Mouse (Mus musculus): ENCODE measurements around the gene 4930442H23Rik.
"Not testable (repeated sequence)": the region's sequence is repeated elsewhere in the genome, so short reads cannot be mapped to it uniquely, and the experiment has no call there.

The 4930442H23Rik gene

DNA sequence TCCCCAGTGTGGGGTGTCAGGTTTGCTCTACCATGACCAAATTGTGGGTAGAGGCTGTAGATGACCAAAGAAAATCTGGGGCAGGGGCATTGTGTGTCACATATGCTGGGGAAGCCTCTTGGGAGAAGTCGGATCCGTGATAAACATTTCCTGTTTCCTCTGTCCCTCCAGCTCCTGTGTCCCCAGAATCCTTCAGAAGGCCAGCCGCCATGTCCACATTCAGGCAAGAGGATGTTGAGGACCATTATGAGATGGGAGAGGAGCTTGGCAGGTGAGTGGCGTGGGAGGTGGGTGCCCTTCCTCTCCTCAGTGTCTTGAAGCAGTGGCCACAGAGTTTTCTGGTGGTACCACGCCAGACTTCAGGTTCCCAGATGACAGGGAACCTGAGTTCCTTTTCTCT is at the start of gene 4930442H23Rik:
Gene 4930442H23Rik (minus strand): TSS at position 45 of the 400 bp plus-strand sequence.
- DNase-seq (ENCODE audit: low spot score in 2 of 2), result no peak

DNA sequence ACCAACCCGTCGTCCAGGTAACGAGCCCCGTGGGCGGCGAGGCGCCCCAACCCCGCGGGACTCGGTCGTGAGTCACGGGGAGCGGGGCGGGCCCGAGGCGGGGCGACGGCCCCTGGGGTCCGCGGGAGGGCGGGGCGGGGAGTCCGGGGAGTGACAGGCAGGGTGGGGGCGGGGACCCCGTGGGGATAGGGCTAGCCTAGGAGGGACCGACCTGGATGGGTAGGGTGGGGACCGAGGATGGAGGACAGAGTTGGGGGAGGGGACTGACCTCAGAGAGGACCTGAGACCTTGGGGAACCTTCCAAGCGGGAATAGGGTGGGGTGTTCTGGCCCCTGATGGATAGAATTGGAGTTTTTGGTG is 49.6 kb upstream of the 4930442H23Rik start:
- no peak for DNase-seq (ENCODE audit: low spot score in 2 of 2)

DNA sequence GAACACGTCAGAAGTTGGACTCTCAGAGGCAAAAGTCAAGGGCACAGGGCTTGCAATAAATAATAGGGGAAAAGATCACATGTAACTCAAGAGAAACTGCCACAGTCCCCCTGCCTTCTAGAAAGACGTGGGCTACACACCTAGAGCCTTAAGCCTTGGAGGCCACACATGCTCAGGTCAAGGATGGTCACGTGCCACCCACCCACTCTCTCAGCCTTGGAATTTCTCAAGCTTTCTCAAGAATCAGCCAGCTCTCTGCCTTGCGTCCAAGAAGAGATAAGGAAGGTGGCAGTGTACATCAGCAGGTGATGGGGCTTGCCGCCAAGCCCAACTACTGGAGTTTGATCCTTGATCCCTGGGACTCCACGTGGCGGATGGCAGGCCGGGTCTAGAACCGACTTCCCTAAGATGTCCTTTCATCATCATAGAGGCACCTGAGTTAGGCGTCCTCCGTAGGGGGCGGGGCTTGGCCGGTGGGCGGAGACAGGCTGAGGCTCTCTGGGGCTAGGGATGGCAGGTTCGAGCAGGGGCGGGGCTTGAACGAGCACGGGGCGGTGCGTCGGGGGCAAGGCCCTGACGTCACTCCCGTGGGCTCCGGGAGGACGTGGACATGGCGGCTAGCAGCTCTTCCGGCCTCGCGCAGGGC is 49.1 kb upstream of the 4930442H23Rik start, which contains the start of gene Zfr2:
Gene Zfr2 (plus strand): TSS at position 576 of the 646 bp plus-strand sequence.
- DNase-seq (ENCODE audit: low spot score in 2 of 2), result peak; percentile 91 to 94

DNA sequence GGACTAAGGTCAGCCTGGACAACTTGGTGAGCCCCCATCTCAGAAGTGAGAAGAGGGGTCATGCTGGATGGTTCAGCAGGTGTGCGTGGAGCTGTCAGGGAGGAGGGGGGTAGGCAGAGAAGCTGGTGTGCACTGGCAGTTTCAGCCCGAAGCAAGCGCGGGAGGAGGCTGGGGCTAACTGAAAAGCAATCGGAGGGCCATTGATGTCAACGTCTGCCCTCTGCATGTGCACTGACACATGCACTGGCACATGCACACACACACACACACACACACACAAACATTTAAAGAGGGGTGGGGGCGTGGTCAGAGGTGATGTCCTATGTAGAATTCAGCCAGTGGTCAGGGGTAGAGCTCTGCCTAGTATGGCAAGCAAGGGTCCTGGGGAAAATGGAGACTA is 47.8 kb upstream of the 4930442H23Rik start:
- DNase-seq (ENCODE audit: low spot score in 2 of 2), result no peak

DNA sequence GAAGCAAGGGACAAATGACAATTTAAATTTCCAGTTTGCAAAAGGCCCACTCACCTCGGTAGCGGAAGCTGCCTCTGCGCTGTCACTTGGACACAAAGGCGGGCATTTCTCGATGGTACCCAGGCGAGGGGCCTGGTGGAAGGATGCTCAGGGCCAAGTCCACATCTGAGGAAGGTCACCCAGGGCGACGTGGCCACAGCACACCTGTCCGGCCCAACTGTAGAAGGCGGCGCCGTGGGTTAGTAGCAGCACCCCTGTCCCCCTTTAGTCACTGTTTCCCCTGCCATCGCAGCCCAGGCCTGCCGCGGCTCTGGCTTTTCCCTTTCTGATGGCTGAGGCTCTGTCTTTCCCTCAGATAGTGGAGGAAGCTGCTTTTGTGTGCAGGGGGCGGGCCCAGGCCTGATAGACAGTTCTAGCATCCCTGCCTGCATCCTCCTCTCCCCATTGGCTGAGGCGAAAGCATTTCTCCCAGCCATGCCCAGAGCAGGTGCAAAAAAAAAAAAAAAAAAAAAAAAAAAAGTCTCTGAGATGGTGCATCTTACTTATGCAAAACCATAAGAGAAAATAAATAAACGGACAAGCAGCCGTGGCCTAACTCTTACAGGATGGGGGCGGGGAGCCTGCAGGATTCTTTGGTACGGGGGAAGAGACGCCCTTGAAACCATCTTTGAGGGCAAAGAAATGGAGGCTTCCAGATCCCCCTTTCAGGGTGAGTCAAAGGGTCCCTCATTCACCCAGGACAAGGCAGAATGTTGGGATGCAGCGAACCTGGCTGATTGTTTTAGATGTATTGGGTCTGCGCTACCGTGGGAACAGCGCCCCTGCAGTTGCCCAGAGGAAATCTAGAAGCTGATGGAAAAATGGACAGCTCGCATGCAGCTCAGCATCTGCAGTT is 47.0 kb upstream of the 4930442H23Rik start, which contains the start of gene Atcay:
Gene Atcay (minus strand): TSS at position 396 of the 895 bp plus-strand sequence.
- DNase-seq (ENCODE audit: low spot score in 2 of 2), result peak; percentile 80 to 82

DNA sequence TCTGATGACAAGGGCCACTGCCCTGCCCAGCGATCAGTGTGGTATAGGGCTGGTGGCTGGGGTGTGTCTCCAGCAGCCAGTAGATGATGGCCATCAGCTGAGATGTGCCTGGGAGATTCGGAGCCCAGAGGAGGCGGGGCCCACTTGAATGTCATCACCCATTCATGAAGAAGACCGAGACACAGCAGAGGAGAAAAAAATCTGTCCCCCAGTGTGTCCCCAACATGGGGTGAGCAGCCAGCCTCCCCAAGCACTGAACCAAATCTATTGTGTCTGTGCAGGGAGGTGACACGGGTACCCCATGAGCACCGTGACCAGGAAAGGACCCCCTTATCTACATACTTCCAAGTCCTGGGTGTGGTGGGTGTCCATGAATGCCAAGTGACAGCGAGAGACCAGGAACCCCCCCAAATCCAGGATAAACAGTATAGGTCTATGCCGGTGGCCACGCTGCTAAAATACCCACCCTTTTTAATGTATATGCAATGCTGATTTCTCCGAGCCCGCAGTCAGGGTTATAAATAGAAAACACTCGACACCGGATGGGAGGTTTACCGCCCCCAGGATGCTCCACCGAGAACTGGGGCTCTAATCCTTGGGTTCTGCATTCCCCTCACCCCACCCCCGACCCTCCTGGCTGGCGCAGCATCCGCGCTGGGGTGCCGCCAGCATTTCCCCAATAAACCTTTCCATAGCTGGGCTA is 46.2 kb upstream of the 4930442H23Rik start:
- no peak for DNase-seq (ENCODE audit: low spot score in 2 of 2)

DNA sequence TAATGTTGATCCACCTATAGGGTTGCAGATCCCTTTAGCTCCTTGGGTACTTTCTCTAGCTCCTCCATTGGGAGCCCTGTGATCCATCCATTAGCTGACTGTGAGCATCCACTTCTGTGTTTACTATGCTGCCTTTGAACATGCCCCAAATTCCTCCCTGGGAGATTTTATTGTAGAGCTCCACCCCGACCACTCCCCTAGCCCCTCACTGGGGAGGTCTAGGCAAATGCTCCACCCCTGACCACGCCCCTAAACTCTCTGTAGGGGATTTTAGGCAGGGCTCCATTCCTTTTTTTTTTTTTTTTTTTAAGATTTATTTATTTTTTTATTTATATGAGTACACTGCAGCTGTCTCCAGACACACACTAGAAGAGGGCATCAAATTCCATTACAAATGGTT is 40.1 kb upstream of the 4930442H23Rik start:
- DNase-seq (ENCODE audit: low spot score in 2 of 2), result not testable (repeated sequence)

DNA sequence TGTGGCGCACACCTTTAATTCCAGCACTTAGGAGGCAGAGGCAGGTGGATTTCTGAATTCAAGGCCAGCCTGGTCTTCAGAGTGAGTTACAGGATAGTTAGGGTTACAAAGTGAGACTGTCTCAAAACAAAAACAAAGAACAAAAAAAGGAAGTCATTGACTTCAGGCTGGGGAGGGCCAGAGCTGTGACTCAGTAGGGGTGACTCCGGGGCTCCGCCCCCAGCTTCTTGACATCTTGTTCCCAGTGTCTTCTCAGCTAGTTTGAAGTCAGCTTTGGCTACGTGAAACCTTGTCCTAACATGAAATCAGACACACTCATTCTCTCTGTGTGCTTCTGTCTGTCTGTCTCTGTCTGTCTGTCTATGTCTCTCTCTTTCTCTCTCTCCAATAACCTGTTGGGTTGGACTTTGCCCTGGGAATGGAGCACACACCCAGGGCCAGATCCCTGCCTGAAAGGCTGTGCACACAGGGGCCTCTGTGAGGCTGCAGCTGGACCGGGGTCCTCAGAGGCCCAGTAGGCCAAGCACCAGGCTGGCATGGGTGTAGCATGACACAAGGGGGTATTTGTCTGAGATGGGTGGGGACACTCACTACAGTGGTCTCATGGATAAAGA is 37.9 kb upstream of the 4930442H23Rik start:
- DNase-seq (ENCODE audit: low spot score in 2 of 2), result no peak

DNA sequence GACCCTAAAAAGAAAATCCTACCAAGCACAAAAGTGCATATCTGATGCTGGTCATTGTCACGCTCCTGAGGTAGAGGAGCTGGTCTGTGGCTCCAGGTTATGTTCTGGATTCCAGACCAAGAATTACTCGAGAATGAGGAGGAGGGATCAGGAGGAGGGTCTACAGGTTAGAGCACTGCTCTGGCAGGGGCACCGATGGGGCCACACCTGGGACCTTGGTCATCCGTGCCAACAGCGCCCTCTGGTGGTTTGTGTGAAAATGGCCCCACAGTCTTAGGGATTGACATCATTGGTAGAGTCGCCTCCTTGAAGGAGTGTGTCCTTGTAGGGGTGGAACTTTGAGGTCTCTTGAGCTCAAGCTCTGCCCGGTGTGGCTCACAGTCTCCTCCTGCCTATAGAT is 34.3 kb upstream of the 4930442H23Rik start:
- no peak for DNase-seq (ENCODE audit: low spot score in 2 of 2)

DNA sequence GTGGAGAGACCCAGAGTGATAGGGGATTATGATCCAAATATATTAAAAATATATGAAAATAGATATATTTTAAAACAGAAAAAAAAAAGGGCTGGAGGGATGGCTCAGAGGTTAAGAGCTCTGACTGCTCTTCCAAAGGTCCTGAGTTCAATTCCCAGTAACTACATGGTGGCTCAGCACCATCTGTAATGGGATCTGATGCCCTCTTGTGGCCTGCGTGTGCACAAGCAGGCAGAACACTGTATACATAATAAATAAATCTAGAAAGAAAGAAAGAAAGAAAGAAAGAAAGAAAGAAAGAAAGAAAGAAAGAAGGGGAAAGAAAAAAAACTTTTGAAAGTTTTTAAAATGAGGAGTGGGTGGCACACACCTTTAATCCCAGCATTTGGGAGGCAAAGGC is 33.6 kb upstream of the 4930442H23Rik start:
- DNase-seq (ENCODE audit: low spot score in 2 of 2), result not testable (repeated sequence)

DNA sequence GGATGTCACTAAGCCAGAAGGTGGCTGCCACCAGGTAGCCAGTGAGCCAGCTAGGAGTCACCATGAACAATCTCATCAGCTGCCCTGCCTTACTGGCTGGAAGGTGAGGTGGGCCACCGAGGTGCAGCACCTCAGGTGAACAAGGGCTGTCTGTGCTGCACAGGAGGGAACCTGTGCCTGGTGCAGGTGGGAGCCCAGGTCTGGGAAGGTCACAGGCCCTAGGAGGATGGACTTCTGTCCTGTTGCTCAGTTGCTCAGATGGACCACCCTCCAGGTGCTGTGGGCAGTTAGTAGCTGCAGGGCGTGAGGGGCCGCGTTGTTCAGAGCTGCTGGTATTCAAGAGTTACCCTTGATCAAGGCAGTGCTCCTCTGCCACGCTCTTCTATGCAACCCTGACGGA is 33.2 kb upstream of the 4930442H23Rik start:
- DNase-seq (ENCODE audit: low spot score in 2 of 2), result no peak

DNA sequence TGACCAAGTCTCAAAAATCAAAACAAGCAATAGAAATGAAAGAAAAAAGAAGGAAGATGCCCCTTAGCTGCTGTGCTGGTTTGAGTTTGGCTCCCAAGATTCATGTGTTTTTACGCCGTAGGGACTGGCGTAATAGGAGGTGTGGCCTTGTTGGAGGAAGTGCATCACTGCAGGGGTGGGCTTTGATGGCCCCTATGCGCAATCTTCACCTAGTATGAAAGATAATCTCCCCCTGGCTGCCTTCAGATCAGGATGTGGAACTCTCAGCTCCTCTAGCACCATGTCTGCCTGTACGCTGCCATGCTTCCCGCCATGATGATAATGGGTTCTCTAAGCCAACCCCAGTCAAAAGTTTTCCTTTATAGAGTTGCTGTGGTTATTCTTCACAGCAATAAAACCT is 32.6 kb upstream of the 4930442H23Rik start:
- DNase-seq (ENCODE audit: low spot score in 2 of 2), result no peak

DNA sequence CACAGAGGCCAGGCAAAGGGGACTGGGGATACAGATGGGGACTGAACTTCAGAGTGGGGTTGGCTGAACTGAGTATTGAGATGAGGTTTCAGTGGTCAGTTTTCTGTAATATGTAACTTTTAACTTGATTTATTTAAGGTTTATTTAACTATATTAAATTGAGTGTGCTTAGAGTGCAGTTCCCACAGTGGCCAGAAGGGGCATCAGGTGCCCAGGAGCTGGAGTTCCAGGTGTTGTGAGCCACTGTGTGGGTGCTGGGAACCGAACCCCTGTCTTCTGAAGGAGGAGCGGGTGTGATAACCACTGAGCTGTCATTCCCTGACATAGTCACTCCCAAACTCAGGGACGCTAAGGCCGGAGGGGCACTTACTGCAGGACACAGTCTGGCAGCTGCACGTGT is 26.5 kb upstream of the 4930442H23Rik start:
- no peak for DNase-seq (ENCODE audit: low spot score in 2 of 2)

DNA sequence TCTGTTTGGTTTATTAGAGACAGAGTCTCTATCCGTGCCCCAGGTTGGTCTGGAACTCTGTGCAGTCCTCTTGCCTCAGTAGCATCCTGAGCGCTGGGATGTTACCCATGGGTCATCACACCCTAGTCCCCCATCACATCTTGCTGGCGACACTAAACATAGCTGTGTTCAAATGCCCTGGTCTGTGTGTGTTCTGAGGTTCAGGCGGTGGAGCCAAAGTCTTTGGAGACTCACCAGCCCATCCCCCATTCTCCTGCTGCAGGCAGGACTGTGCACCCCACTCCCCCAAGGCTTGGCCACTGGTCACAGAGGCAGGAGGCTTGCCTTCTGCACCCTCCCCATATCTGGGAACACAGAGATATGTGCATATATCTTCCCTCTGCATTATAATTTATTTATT is 20.5 kb upstream of the 4930442H23Rik start:
- DNase-seq (ENCODE audit: low spot score in 2 of 2), result no peak

DNA sequence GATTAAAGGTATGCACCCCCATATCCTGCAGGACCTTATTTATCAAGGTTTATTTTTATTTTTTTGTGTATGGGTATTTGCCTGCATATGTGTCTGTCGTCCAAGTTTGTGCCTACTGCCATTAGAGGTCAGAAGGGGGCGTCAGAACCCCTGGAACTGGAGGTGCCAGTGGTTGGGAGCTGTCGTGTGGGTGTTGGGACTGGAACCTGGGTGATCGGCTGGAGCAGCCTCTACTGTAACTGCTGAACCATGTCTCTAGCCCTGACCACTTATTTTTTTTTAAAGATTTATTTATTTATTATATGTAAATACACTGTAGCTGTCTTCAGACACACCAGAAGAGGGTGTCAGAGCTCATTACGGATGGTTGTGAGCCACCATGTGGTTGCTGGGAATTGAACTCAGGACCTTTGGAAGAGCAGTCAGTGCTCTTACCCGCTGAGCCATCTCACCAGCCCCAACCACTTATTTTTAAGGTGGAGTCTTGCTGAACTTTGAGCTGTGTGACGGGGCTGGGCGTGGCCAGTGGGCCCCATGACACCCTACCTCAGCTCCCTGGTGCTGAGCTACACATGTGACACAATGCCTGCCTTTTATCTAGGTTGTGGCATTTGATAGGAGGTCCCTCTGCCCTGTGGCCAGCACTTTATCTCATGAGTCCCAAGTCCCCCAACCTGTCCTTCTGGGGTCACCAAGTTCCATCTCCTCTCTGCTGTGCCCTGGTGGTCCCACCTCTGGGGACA is 19.5 kb upstream of the 4930442H23Rik start:
- no peak for DNase-seq (ENCODE audit: low spot score in 2 of 2)

DNA sequence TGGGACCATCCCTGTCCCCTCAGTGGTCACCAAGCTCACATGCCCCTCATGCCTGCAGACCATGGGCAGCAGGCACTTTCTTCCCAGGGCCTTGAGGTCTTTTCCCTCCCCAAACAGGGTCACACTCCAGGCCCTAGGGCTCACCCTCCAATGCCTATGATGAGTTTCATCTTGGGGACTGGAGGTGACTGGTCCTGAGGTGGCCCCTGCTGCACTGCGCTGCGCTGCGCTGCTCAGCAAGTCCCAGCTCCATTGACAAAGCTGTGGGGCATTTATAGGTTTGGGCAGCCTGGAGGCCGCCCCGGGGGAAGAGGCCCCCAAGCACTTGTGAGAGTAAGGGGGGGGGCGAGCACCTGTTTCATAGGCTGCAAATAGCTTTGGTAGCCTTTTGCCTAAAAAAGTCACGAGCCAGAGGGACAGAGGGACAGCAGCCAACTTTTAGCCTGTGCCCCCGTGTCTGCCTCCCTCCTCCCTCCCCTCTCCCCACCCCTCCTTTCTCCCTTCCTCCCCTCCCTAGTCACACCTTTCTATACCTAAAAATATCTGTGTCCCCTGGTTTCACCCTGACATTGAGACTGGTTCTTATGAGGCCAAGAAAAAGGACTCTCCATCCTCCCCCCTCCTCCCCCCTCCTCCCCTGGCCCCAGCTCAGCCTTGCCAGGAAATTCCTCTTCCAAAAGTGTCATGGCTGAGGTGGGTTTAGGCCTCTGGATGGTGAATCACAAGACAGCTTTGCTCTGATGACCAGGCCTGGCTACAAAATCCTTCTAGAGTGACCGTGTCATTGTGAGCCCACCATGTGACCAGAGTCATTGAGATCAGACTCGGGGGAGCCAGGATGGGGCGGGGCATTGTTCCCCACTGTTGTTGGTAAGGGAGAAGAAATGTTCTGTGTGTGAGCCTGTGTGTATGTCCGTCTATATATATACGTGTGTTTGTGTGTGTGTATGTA is 18.4 kb upstream of the 4930442H23Rik start, which contains the start of gene Nmrk2:
Gene Nmrk2 (minus strand): TSS at position 245 of the 952 bp plus-strand sequence.
- DNase-seq (ENCODE audit: low spot score in 2 of 2), result no peak

DNA sequence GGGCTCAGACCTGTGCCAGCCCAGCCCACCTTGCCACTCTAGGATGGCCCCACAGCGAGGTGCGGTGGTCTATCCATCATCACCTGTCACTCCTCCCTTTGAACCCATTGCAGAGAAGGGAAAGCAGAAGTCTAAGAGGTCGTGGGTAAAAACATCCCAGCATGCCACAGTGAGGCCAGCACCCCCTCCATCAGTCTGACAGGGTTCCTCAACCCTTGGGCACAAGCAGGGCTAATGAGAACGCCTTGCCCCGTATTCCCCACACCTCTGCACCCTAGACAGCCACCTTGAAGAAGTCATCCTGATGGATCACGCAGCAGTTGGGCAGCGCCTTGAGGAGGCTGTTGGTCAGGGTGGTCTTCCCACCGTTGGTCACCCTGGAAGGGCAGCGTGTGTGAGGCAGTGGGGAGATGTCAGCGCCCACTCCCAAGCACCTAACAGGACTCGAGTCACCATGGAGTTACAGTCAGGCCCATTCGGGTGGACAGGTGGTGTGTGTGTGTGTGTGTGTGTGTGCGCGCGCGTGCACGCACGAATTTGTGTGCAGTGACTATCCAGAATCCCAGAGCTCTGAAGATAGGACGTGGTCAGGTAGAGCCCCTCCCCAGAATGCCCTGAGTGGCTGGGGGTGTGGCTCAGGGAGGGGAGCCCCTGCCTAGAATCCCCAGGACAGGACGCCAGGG is 17.1 kb upstream of the 4930442H23Rik start:
- no peak for DNase-seq (ENCODE audit: low spot score in 2 of 2)

DNA sequence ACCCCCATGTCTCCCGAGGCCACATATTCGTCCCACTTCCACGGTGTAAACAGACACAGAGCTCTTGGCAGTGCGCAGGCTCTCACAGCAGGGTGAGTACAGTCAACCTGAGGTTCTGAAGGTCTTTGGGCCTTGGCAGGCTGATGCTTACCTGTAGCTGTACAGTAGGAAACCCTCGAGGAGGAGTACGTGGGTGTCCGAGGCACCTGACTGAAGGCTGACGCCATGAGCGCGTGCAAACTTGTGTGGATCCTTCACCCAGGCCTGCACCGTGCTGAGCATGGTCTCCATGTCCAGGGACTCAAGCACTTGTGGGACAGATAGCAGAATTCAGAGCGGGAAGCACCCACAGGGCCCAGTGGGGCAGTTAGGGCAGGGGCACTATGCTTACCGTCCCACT is 16.5 kb upstream of the 4930442H23Rik start:
- no peak for DNase-seq (ENCODE audit: low spot score in 2 of 2)

DNA sequence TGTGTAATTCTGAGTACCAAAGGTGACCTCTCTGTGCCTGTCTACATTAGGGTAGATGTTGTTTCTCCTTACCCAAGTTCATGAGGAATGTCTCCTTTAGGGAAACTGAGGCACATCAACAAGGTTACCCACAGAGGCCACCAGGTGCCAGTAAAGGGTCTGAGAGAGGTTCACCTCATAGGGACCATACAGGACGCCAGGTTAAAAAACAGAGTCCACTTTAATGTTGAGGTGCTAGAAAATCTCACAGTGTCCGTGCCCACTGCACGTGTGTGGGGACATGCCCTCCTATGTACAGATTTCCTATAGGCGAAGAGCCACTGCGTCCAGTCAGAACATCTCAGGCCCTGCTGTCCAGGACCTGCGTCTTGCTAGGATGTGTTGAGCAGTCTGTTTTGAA is 15.3 kb upstream of the 4930442H23Rik start:
- DNase-seq (ENCODE audit: low spot score in 2 of 2), result no peak

Measured in frontal cortex, postnatal 14 days (tissue).